Mouse (Mus musculus): ENCODE results near the gene Lss. TPM values are rescaled to one million over a fixed set of nuclear protein-coding genes. Genes with fewer than 3 reads are reported as not detected.

Gene Lss
- polyA plus RNA-seq, 1 experiment from 2014 or later, result 37.5 TPM

DNA sequence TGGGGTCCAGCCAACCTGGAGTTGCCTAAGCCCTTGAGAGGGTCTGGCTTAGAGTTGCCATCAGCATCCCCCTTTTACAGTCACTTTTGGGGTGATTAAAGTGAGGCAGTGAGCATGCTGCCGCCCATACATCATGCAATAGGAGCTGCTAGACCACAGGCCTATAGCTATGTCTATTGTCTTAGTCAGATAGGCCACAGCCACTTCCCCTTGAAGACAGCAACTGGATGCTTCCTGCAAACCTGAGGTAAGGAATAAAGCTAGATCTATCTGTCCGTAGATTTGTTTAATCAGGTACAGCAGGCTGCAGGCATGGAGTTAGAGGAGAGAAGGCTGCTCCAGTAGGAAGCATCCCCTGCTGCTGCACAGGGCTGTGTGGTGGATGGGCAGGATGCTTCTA, 39.7 kb downstream of the Lss start:
- ATAC-seq (replicated peaks), result no peak
- 63% methylated on average over 2 of the region's 2 CpGs for WGBS

DNA sequence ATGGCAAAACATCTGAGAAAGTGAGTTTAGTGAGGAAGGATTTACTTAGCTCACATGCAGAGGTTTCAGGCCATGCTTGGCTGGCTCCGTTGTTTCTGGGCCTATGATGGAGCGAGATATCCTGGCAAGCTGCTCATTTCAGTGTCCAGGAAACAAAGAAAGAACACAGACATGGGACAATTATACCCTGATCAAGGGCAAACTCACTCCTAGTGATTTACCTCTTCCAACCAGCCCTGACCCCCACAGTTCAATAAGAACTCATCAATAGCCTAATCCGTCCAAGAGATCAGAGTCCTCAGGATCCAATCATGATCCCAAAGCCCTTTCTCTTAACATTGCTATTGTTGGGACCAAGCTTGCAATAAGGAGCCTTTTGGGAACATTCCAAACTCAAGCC, 40.8 kb downstream of the Lss start:
- Histone ChIP-seq H3K36me3 (no peaks in the 10 kb centered on the region), H3K4me2 (replicated peaks) (no peak overlapping the region), H3K9ac (replicated peaks) (no peak overlapping the region), H3K9me3 (no peaks in the 10 kb centered on the region), H3K4me3 (no peak overlapping the region), H3K4me1 (no peaks in the 10 kb centered on the region), H3K27ac (replicated peaks) (no peak overlapping the region), H3K27me3 (no peaks in the 10 kb centered on the region)
- 26% methylated on average over 3 of the region's 3 CpGs for WGBS
- ATAC-seq (replicated peaks), result no peak

More for the DNA sequence above, 39.7 kb downstream of the Lss start:
- Histone ChIP-seq H3K27ac (replicated peaks) (no peak overlapping the region), H3K36me3 (no peaks in the 10 kb centered on the region), H3K4me2 (replicated peaks) (no peak overlapping the region), H3K4me3 (no peak overlapping the region), H3K9me3 (no peaks in the 10 kb centered on the region), H3K9ac (replicated peaks) (no peak overlapping the region), H3K4me1 (no peaks in the 10 kb centered on the region), H3K27me3 (no peaks in the 10 kb centered on the region)

DNA sequence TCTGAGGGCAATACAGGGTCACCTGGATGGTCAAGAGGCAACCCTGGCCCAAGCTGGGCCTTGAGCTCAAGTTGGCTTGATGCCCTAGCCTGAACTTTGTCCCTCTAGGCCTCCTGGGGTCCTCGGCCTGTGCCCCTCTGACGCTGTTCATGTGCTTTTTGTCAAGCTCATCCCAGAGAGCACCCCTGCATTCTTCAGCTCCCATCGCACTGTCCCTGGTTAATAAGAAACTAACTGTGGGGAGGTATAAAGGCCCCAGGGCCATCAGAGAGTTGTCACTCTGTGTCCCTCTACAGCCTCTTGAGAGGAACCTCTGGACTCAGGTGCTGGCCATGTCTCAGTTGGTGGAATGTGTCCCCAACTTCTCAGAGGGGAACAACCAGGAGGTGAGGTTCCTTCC, 44.0 kb downstream of the Lss start, which contains the start of gene Ftcd:
Gene Ftcd (plus strand): TSS at position 275 of the 400 bp plus-strand sequence.
- H3K4me2 ChIP-seq (replicated peaks), result no peak within 1 kb of the TSS
- H3K27ac ChIP-seq (replicated peaks), result no peak within 1 kb of the TSS
- no peaks in the 10 kb centered on the region for H3K27me3 ChIP-seq
- H3K9me3 ChIP-seq, result no peaks in the 10 kb centered on the region
- no peak within 1 kb of the TSS for H3K9ac ChIP-seq (replicated peaks)
- H3K4me3 ChIP-seq, result no peak within 1 kb of the TSS
- ATAC-seq (replicated peaks), result no peak
- no peaks in the 10 kb centered on the region for H3K36me3 ChIP-seq
- no peaks in the 10 kb centered on the region for H3K4me1 ChIP-seq
- 85% methylated on average over 3 of the region's 3 CpGs for WGBS

DNA sequence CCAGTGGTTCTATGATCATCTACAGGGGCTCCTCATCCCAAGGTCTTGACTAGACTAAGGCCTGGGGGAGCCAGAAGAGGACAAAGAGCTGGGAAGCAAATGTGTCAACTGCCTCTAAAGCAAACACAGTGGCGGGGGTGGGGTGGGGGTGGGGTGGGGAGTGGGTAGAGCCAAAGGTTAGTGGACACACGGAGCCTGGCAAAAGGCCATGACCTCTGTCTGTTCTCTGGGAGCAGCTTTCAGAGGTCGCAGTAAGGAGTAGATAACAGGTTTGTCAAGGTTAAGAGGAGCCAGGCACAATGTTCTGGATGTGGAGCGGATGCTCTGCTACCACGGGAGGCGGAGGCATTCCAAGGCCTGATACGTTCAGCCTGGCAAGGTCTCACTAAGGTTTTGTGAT, 45.5 kb downstream of the Lss start:
- Histone ChIP-seq H3K27me3 (no peaks in the 10 kb centered on the region), H3K4me1 (no peaks in the 10 kb centered on the region), H3K27ac (replicated peaks) (no peak overlapping the region), H3K9me3 (no peaks in the 10 kb centered on the region), H3K9ac (replicated peaks) (no peak overlapping the region), H3K4me2 (replicated peaks) (no peak overlapping the region), H3K36me3 (no peaks in the 10 kb centered on the region), H3K4me3 (no peak overlapping the region)
- WGBS, result 84% methylated on average over 7 of the region's 7 CpGs
- no peak for ATAC-seq (replicated peaks)

DNA sequence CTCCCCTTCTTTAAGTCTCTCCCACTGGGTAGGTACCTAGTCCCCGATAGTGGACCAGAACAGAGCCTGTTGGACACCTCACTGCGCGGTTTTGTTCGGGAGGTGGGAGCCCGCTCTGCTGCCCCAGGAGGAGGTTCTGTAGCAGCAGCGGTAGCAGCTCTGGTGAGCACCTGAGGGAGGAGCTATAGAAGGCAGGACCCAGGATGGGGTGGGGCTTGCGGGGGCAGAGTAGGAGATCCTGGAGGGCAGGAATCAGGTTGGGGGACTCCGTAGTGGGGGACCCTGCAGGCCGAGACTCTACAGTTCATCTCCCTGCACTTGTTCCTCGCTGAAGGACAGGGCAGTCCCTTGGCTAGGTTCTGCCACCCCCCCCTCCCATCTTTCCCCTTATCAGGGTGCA, 52.8 kb downstream of the Lss start:
- no peak overlapping the region for H3K27ac ChIP-seq (replicated peaks)
- ATAC-seq (replicated peaks), result no peak
- H3K27me3 ChIP-seq, result no peaks in the 10 kb centered on the region
- peak overlapping the region; percentile 15; the same call in 1 of the 2 replicates for H3K4me3 ChIP-seq
- no peaks in the 10 kb centered on the region for H3K9me3 ChIP-seq
- no peaks in the 10 kb centered on the region for H3K36me3 ChIP-seq
- no peaks in the 10 kb centered on the region for H3K4me1 ChIP-seq
- WGBS, result 9% methylated on average over 10 of the region's 10 CpGs
- H3K4me2 ChIP-seq (replicated peaks), result peak overlapping the region; percentile 15
- H3K9ac ChIP-seq (replicated peaks), result no peak overlapping the region

DNA sequence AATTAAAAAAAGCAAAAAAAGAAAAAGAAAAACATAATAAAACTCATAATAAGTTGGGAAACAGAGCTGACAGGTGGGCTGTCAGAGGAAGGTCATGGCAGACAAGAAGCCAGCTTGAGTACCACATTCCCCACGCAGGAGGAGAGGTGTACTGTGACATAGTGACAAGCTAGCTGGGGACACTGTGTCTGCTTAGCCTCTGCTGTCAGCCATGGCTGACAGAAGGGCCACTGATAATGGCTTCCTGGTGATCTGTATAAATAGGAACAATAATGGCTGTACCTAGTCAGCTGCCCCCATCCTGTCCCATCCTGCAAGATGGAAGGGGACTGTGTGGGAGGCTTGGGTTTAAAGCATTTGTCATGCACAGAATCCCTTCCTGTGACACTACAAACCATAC, 54.8 kb downstream of the Lss start:
- Histone ChIP-seq H3K27ac (replicated peaks) (no peak overlapping the region), H3K27me3 (no peaks in the 10 kb centered on the region), H3K4me3 (no peak overlapping the region), H3K9ac (replicated peaks) (no peak overlapping the region), H3K9me3 (no peaks in the 10 kb centered on the region), H3K4me1 (no peaks in the 10 kb centered on the region), H3K4me2 (replicated peaks) (no peak overlapping the region), H3K36me3 (no peaks in the 10 kb centered on the region)
- WGBS, result 75% methylated on average over 1 of the region's 1 CpGs
- ATAC-seq (replicated peaks), result no peak

DNA sequence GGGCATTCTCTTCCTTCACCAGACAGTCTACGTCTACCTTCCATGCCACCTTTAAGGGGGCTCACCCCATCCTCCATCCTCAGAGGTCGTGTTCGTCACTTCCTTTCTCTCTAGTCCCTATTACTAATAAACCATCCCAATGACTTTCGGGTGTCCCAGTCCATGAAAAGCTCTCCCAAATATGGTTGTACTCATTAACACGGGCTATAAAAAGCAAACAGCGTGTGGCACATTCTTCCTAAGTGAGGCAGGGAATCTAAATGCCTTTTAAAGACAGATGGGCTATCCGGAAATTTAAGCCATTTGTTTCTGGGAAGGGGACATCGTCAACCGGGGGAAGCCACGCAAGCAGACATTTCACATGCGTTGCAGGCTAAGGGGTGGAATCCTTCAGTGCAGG, 58.8 kb downstream of the Lss start:
- no peaks in the 10 kb centered on the region for H3K4me1 ChIP-seq
- no peak for ATAC-seq (replicated peaks)
- H3K4me2 ChIP-seq (replicated peaks), result no peak overlapping the region

DNA sequence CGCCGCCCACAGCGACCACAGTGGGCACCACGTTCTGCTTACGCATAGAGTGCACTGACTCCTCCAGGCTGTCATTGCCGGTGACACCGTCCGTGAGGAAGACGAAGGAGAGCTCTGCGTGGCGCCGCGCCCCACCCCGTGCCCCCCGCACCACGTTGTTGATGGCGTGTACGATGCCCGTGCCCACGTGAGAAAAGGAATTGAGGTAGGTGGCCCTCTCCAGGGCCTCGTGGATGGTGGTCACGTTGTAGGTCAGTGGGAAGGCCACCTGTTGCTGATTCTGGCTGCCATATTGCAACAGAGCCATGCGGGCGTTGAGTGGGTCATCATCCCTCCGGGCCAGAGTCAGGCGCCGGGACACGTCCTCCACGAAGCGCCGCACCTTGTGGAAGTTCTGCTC, 65.0 kb downstream of the Lss start:
- ATAC-seq (replicated peaks), result no peak
- H3K9me3 ChIP-seq, result no peaks in the 10 kb centered on the region
- 94% methylated on average over 31 of the region's 31 CpGs for WGBS
- H3K27ac ChIP-seq (replicated peaks), result no peak overlapping the region
- no peaks in the 10 kb centered on the region for H3K27me3 ChIP-seq
- no peaks in the 10 kb centered on the region for H3K4me1 ChIP-seq
- H3K36me3 ChIP-seq, result no peaks in the 10 kb centered on the region
- H3K4me2 ChIP-seq (replicated peaks), result no peak overlapping the region
- no peak overlapping the region for H3K9ac ChIP-seq (replicated peaks)
- no peak overlapping the region for H3K4me3 ChIP-seq

More for the DNA sequence above, 58.8 kb downstream of the Lss start:
- H3K9ac ChIP-seq (replicated peaks), result no peak overlapping the region
- WGBS, result 87% methylated on average over 11 of the region's 11 CpGs
- no peak overlapping the region for H3K4me3 ChIP-seq
- no peaks in the 10 kb centered on the region for H3K9me3 ChIP-seq
- H3K36me3 ChIP-seq, result no peaks in the 10 kb centered on the region
- H3K27me3 ChIP-seq, result no peaks in the 10 kb centered on the region
- no peak overlapping the region for H3K27ac ChIP-seq (replicated peaks)

DNA sequence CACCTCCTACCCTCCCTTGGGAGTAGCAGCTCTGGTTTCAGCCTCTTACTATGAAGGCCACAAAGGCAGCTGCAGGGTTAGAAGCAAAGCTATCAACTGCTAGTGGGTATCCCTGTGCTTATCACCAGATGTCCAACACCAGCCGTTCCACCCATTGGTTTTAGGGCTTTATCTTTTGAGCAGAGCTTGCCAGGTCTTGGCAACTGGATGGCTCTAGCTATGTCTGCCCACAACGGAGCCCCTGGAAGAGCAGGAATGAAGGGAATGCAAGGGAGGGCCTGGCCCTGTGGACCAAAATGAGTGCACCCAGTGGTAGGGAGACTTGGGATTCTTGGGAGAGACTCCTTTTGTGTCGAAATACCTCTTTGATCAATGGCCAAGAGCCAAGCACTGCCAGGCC, 71.3 kb downstream of the Lss start:
- no peak overlapping the region for H3K4me2 ChIP-seq (replicated peaks)
- no peak for ATAC-seq (replicated peaks)
- H3K9ac ChIP-seq (replicated peaks), result no peak overlapping the region
- H3K4me1 ChIP-seq, result no peaks in the 10 kb centered on the region
- H3K4me3 ChIP-seq, result no peak overlapping the region
- 74% methylated on average over 3 of the region's 3 CpGs for WGBS
- H3K27me3 ChIP-seq, result no peaks in the 10 kb centered on the region
- no peaks in the 10 kb centered on the region for H3K9me3 ChIP-seq
- H3K36me3 ChIP-seq, result no peaks in the 10 kb centered on the region
- no peak overlapping the region for H3K27ac ChIP-seq (replicated peaks)

Other genes with a start within 250 kb of the Lss start
- 13.4 and 16.4 TPM in 2 replicates for gene Dip2a, start 186.3 kb upstream of the Lss start, polyA plus RNA-seq (2015; fragmentation: Nextera tagmentation; extraction: Ambion mirVana)
- gene AC141477.1, start 91.1 kb upstream of the Lss start, polyA plus RNA-seq (2015; fragmentation: Nextera tagmentation; extraction: Ambion mirVana), result 1.6 TPM in 1 of 2 replicates, not detected in the other
- 10.6 and 12.7 TPM in 2 replicates for gene Pcnt, start 88.8 kb upstream of the Lss start, polyA plus RNA-seq (2015; fragmentation: Nextera tagmentation; extraction: Ambion mirVana)
- gene 2610028H24Rik, start 82.5 kb upstream of the Lss start, polyA plus RNA-seq (2015; fragmentation: Nextera tagmentation; extraction: Ambion mirVana), result not detected in 2 replicates
- 67.5 and 72.5 TPM in 2 replicates for gene Mcm3ap, start 62.7 kb upstream of the Lss start, polyA plus RNA-seq (2015; fragmentation: Nextera tagmentation; extraction: Ambion mirVana)
- gene Ybey, start 62.5 kb upstream of the Lss start, polyA plus RNA-seq (2015; fragmentation: Nextera tagmentation; extraction: Ambion mirVana), result 6.7 and 7.1 TPM in 2 replicates
- gene Spatc1l, start 30.7 kb downstream of the Lss start, polyA plus RNA-seq (2015; fragmentation: Nextera tagmentation; extraction: Ambion mirVana), result not detected in 2 replicates
- gene Ftcd, start 44.1 kb downstream of the Lss start, polyA plus RNA-seq (2015; fragmentation: Nextera tagmentation; extraction: Ambion mirVana), result 0.08 TPM in 1 of 2 replicates, not detected in the other
- gene Col6a2, start 92.0 kb downstream of the Lss start, polyA plus RNA-seq (2015; fragmentation: Nextera tagmentation; extraction: Ambion mirVana), result 7.4 and 7.9 TPM in 2 replicates
- gene Col6a1, start 194.6 kb downstream of the Lss start, polyA plus RNA-seq (2015; fragmentation: Nextera tagmentation; extraction: Ambion mirVana), result 8.1 and 8.3 TPM in 2 replicates

All from forebrain, embryonic 15.5 days (tissue).